Mouse (Mus musculus): ENCODE data around the gene Sik1. TPM values are rescaled to one million over a fixed set of nuclear protein-coding genes. Genes with fewer than 3 reads are reported as not detected.

Gene Sik1
- polyA plus RNA-seq, 1 experiment = 9.3 TPM

DNA sequence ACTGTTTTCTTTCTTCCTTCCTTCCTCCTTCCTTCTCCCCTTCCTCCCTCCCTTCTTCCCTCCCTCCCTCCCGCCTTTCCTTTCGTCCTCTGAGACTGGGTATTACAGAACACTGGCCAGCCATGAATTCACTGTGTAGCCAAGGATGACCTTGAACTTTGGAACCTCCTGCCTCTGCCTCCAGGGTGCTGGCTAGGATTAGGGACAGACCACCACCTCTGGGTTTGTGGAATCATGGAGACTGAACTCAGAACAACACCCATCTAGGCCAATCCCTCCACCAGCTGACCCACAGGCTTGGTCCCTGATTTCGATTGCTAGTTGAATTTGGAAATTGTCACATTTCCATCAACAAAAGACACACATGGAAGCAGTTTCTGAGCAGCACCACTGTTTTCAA, 49.1 kb downstream of the Sik1 start:
- Histone ChIP-seq H3K79me2 (ENCODE audit: control insufficient read depth, insufficient read depth) (no peaks in the 10 kb centered on the region), H3K27me3 (ENCODE audit: control insufficient read depth, insufficient read depth, insufficient read length) (no peaks in the 10 kb centered on the region), H3K36me3 (ENCODE audit: control insufficient read depth, insufficient read depth) (no peaks in the 10 kb centered on the region), H3K79me3 (ENCODE audit: low read depth) (no peaks in the 10 kb centered on the region), H3ac (ENCODE audit: control insufficient read depth, insufficient read length, low read depth) (no peak overlapping the region), H3K4me3 (ENCODE audit: insufficient read depth, poor library complexity, severe bottlenecking) (no peak overlapping the region)
- TF ChIP-seq FOSL1 (IDR thresholded peaks at IDR 0.05; ENCODE audit: insufficient read depth, low read length, poor library complexity, severe bottlenecking) = no peak
- TF ChIP-seq USF1 (IDR thresholded peaks at IDR 0.05; ENCODE audit: low read depth) = no peak
- no peak for TF ChIP-seq MYOG (IDR thresholded peaks at IDR 0.05; ENCODE audit: control insufficient read depth, extremely low read depth, insufficient read length)
- TF ChIP-seq MAX (IDR thresholded peaks at IDR 0.05) = no peak
- no peak for TF ChIP-seq CEBPB (IDR thresholded peaks at IDR 0.05; ENCODE audit: low read depth)
- TF ChIP-seq CTCF (IDR thresholded peaks at IDR 0.05; ENCODE audit: control insufficient read depth, insufficient read depth, insufficient read length) = no peak
- no peak for TF ChIP-seq MYOD1 (IDR thresholded peaks at IDR 0.05; ENCODE audit: control insufficient read depth, insufficient read length, low read depth)

DNA sequence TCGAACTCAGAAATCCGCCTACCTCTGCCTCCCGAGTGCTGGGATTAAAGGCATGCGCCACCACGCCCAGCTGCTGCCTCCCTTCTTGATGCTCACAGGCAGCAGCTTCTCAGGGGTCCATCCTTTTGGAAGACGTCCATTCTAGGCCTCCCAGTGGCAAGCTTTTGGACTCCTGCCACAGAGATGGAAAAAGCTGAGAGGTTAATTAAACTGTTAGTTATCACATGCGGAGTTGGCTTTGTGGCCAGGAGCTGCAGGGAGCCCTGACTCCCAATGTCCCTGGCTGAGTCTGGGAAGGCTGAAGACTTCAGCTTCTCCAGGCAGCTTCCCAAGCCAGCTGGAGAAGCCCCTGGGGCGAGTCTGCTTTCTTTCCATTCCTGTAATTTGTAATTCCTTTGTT, 49.6 kb downstream of the Sik1 start:
- TF ChIP-seq MYOD1 (IDR thresholded peaks at IDR 0.05; ENCODE audit: control insufficient read depth, insufficient read length, low read depth) (no peak), CEBPB (IDR thresholded peaks at IDR 0.05; ENCODE audit: low read depth) (no peak), FOSL1 (IDR thresholded peaks at IDR 0.05; ENCODE audit: insufficient read depth, low read length, poor library complexity, severe bottlenecking) (no peak), USF1 (IDR thresholded peaks at IDR 0.05; ENCODE audit: low read depth) (no peak), MAX (IDR thresholded peaks at IDR 0.05) (no peak), CTCF (IDR thresholded peaks at IDR 0.05; ENCODE audit: control insufficient read depth, insufficient read depth, insufficient read length) (no peak), MYOG (IDR thresholded peaks at IDR 0.05; ENCODE audit: control insufficient read depth, extremely low read depth, insufficient read length) (no peak)
- Histone ChIP-seq H3ac (ENCODE audit: control insufficient read depth, insufficient read length, low read depth) (no peak overlapping the region), H3K4me3 (ENCODE audit: insufficient read depth, poor library complexity, severe bottlenecking) (no peak overlapping the region), H3K79me2 (ENCODE audit: control insufficient read depth, insufficient read depth) (no peaks in the 10 kb centered on the region), H3K36me3 (ENCODE audit: control insufficient read depth, insufficient read depth) (no peaks in the 10 kb centered on the region), H3K79me3 (ENCODE audit: low read depth) (no peaks in the 10 kb centered on the region), H3K27me3 (ENCODE audit: control insufficient read depth, insufficient read depth, insufficient read length) (no peaks in the 10 kb centered on the region)

DNA sequence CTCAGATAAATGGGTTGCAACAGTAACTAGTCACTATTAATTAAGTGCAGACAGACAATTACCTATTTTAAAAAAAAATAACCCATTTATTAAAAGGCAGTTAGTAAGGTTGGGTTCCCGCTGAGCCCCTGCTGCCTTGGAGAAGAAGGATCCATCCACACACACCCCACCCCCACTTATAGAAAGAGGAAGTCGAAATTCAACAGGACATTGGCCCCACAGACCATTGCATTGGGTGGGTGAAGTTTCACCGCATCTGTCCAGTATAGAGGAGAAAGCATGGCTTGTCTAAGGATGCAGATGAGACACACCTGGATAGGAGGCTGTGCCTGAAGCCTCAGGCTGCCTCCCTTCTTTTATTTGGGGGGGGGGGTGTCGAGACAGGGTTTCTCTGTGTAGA, 50.0 kb downstream of the Sik1 start:
- no peaks in the 10 kb centered on the region for H3K27me3 ChIP-seq (ENCODE audit: control insufficient read depth, insufficient read depth, insufficient read length)
- no peak overlapping the region for H3ac ChIP-seq (ENCODE audit: control insufficient read depth, insufficient read length, low read depth)
- H3K79me3 ChIP-seq (ENCODE audit: low read depth) = no peaks in the 10 kb centered on the region
- H3K4me3 ChIP-seq (ENCODE audit: insufficient read depth, poor library complexity, severe bottlenecking) = no peak overlapping the region
- no peak for TF ChIP-seq MYOD1 (IDR thresholded peaks at IDR 0.05; ENCODE audit: control insufficient read depth, insufficient read length, low read depth)
- no peak for TF ChIP-seq CEBPB (IDR thresholded peaks at IDR 0.05; ENCODE audit: low read depth)
- no peak for TF ChIP-seq MYOG (IDR thresholded peaks at IDR 0.05; ENCODE audit: control insufficient read depth, extremely low read depth, insufficient read length)
- TF ChIP-seq FOSL1 (IDR thresholded peaks at IDR 0.05; ENCODE audit: insufficient read depth, low read length, poor library complexity, severe bottlenecking) = no peak
- no peak for TF ChIP-seq CTCF (IDR thresholded peaks at IDR 0.05; ENCODE audit: control insufficient read depth, insufficient read depth, insufficient read length)
- TF ChIP-seq MAX (IDR thresholded peaks at IDR 0.05) = no peak
- no peaks in the 10 kb centered on the region for H3K36me3 ChIP-seq (ENCODE audit: control insufficient read depth, insufficient read depth)
- no peaks in the 10 kb centered on the region for H3K79me2 ChIP-seq (ENCODE audit: control insufficient read depth, insufficient read depth)

DNA sequence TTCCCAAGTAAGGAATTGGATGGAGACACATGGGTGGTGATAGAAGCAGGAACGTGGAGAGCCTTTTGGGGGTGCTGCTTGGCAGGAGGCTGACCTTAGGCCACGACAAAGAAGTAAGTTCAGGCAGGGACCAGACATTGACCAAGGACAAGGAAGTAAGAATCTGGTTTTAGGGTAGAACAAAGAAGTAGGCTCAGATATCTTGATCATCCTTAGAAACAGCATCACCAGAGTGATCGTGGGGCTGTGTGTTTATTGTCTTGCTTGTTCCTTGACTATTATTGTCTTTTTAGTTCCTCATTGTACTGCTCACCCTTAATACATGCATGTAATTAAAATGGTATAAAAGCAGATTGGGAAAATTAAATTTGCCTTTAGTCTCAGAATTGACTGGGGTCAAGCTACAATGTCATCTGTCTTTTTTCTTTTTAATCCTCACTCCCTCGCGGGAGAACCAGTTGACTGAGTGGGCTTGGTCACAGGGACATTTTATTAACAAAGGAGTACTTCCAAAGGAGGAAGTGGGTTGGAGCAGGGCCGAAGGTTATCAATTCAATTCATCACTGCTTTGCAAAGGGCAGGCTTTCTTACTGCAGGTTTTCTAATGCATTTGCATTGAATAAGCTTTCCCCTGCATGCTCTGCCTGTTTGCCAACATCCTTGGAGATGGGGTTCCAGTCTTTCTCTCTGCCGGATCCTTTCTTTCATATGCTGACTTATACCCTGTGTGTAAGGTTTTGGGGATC, 53.2 kb downstream of the Sik1 start:
- TF ChIP-seq FOSL1 (IDR thresholded peaks at IDR 0.05; ENCODE audit: insufficient read depth, low read length, poor library complexity, severe bottlenecking) = no peak
- no peak for TF ChIP-seq CTCF (IDR thresholded peaks at IDR 0.05; ENCODE audit: control insufficient read depth, insufficient read depth, insufficient read length)
- TF ChIP-seq CEBPB (IDR thresholded peaks at IDR 0.05; ENCODE audit: low read depth) = no peak
- no peak for TF ChIP-seq USF1 (IDR thresholded peaks at IDR 0.05; ENCODE audit: low read depth)
- no peak for TF ChIP-seq MAX (IDR thresholded peaks at IDR 0.05)
- no peak for TF ChIP-seq MYOD1 (IDR thresholded peaks at IDR 0.05; ENCODE audit: control insufficient read depth, insufficient read length, low read depth)
- no peak for TF ChIP-seq MYOG (IDR thresholded peaks at IDR 0.05; ENCODE audit: control insufficient read depth, extremely low read depth, insufficient read length)
- H3K79me2 ChIP-seq (ENCODE audit: control insufficient read depth, insufficient read depth) = no peaks in the 10 kb centered on the region

DNA sequence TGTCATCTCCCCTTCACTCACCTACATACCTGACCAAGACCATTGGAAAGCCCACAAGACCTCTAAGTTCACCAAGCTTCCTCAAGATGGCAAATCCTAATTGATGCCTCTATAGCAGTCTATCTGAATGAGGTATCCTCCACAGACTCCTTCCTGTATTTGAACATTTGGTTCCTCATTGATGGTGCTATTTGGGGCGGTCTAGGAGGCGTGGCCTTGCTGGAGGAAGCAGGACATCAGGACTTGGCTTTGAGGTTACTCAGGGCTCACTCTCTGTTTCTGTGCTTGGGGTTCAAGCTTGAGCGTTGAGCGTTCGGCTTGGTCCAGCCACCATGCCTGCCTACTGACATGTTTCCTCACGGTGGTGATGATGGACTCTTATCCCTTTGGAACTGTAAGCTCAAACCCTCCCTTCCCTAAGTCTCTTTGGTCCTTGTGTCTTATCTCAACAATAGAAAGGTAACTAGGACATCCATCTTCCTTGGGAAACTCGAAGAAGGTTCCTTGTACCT, 54.7 kb downstream of the Sik1 start:
- H3K79me3 ChIP-seq (ENCODE audit: low read depth) = no peaks in the 10 kb centered on the region
- H3K79me2 ChIP-seq (ENCODE audit: control insufficient read depth, insufficient read depth) = no peaks in the 10 kb centered on the region
- no peak for TF ChIP-seq USF1 (IDR thresholded peaks at IDR 0.05; ENCODE audit: low read depth)
- TF ChIP-seq MYOG (IDR thresholded peaks at IDR 0.05; ENCODE audit: control insufficient read depth, extremely low read depth, insufficient read length) = no peak
- TF ChIP-seq CEBPB (IDR thresholded peaks at IDR 0.05; ENCODE audit: low read depth) = no peak
- no peak for TF ChIP-seq FOSL1 (IDR thresholded peaks at IDR 0.05; ENCODE audit: insufficient read depth, low read length, poor library complexity, severe bottlenecking)
- TF ChIP-seq CTCF (IDR thresholded peaks at IDR 0.05; ENCODE audit: control insufficient read depth, insufficient read depth, insufficient read length) = no peak
- TF ChIP-seq MAX (IDR thresholded peaks at IDR 0.05) = no peak
- no peak for TF ChIP-seq MYOD1 (IDR thresholded peaks at IDR 0.05; ENCODE audit: control insufficient read depth, insufficient read length, low read depth)
- H3K36me3 ChIP-seq (ENCODE audit: control insufficient read depth, insufficient read depth) = no peaks in the 10 kb centered on the region
- no peaks in the 10 kb centered on the region for H3K27me3 ChIP-seq (ENCODE audit: control insufficient read depth, insufficient read depth, insufficient read length)
- H3K4me3 ChIP-seq (ENCODE audit: insufficient read depth, poor library complexity, severe bottlenecking) = no peak overlapping the region
- no peak overlapping the region for H3ac ChIP-seq (ENCODE audit: control insufficient read depth, insufficient read length, low read depth)

More for the DNA sequence above, 53.2 kb downstream of the Sik1 start:
- no peaks in the 10 kb centered on the region for H3K27me3 ChIP-seq (ENCODE audit: control insufficient read depth, insufficient read depth, insufficient read length)
- H3K36me3 ChIP-seq (ENCODE audit: control insufficient read depth, insufficient read depth) = no peaks in the 10 kb centered on the region
- no peaks in the 10 kb centered on the region for H3K79me3 ChIP-seq (ENCODE audit: low read depth)
- H3K4me3 ChIP-seq (ENCODE audit: insufficient read depth, poor library complexity, severe bottlenecking) = no peak overlapping the region
- H3ac ChIP-seq (ENCODE audit: control insufficient read depth, insufficient read length, low read depth) = no peak overlapping the region
